Mouse (Mus musculus) stomach, postnatal 0 days (tissue): Measurements from ENCODE around the gene Kcnc4.

ENCODE experiments used
- CTCF ChIP-seq: IDR thresholded peaks from 2 replicates; pipeline ENCODE4 v1.5.1; 2016; ENCODE audit warnings: antibody characterized with exemption, low read depth, mild to moderate bottlenecking, moderate library complexity
- EP300 ChIP-seq: optimal IDR thresholded peaks from 2 replicates; pipeline ENCODE3; 2016; ENCODE audit warnings: antibody characterized with exemption

GRCm38 (mm10) chr3:107433614-107434013 is 25.7 kb downstream of the Kcnc4 start:
- TF ChIP-seq CTCF (no peak), EP300 (no peak)
